Mouse (Mus musculus): Measurements from ENCODE around the gene Dusp14. TPM values are rescaled to one million over a fixed set of nuclear protein-coding genes. Genes with fewer than 3 reads are reported as not detected.

Dusp14 gene
- polyA plus RNA-seq, 1 experiment from 2014 or later = 7.9 TPM

DNA sequence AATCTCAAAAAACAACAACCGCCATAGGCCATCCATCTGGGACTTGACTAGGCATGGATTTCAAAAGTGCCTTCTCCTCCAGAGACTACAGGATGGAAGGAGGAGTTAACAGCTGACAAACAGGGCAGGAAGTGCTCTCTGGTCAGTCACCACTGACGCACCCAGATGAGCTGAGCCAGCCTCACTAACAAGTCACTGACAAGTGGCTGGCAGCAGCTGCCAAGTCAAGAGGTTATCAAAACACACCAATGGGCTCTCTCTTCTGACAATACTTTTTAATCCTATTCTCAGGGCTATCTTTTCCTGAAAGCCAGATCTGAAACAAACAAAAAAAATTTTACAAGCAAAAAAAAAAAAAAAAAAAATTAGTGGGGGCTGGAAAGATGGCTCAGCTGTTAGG, 6.3 kb downstream of the Dusp14 start:
- DNase-seq (ENCODE audit: low spot score) (no peak), ATAC-seq (ENCODE audit: insufficient number of reproducible peaks, low FRiP score, low TSS enrichment, low read depth) (no peak)
- Histone ChIP-seq H3K27me3 (ENCODE audit: control insufficient read depth, insufficient read depth, low read length) (peaks cover 18% of the 10 kb centered on the region), H3K4me3 (ENCODE audit: low read depth, low read length) (no peak overlapping the region), H3K9me3 (ENCODE audit: control insufficient read depth, low read length) (no peaks in the 10 kb centered on the region), H3K36me3 (ENCODE audit: control insufficient read depth, insufficient read depth, low read length) (no peaks in the 10 kb centered on the region), H3K9ac (ENCODE audit: low read length) (no peak overlapping the region), H3K4me2 (ENCODE audit: low read depth, severe bottlenecking) (no peak overlapping the region), H3K27ac (replicated peaks; ENCODE audit: low read depth, low read length) (no peak overlapping the region), H3K4me1 (ENCODE audit: control insufficient read depth, insufficient read depth, low read length) (peaks cover 5% of the 10 kb centered on the region)
- WGBS = 43% methylated on average over 2 of the region's 2 CpGs

DNA sequence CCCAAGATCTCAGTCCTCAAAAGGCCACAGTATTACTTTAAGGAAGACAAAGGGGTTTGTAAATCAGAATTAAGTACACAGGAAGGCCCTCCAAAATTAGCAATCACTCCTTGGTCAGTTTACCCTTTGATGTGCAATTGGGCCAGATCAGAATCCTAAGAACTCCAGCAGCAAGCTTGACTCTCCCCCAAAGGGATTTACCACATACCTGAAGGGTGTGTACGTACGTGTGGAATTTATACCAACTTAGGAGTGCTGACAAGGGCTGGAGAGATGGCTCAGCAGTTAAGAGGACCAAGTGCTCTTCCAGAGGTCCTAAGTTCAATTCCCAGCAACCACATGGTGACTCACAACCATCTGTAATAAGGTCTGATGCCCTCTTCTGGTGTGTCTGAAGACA, 7.2 kb downstream of the Dusp14 start:
- no peaks in the 10 kb centered on the region for H3K9me3 ChIP-seq (ENCODE audit: control insufficient read depth, low read length)
- H3K4me2 ChIP-seq (ENCODE audit: low read depth, severe bottlenecking) = no peak overlapping the region
- H3K36me3 ChIP-seq (ENCODE audit: control insufficient read depth, insufficient read depth, low read length) = no peaks in the 10 kb centered on the region
- no peak for DNase-seq (ENCODE audit: low spot score)
- WGBS = 79% methylated on average over 2 of the region's 2 CpGs
- H3K4me1 ChIP-seq (ENCODE audit: control insufficient read depth, insufficient read depth, low read length) = peaks cover 1% of the 10 kb centered on the region; the same call in 1 of the 2 replicates
- no peak for ATAC-seq (ENCODE audit: insufficient number of reproducible peaks, low FRiP score, low TSS enrichment, low read depth)
- H3K27me3 ChIP-seq (ENCODE audit: control insufficient read depth, insufficient read depth, low read length) = peaks cover 13% of the 10 kb centered on the region
- no peak overlapping the region for H3K27ac ChIP-seq (replicated peaks; ENCODE audit: low read depth, low read length)
- no peak overlapping the region for H3K4me3 ChIP-seq (ENCODE audit: low read depth, low read length)
- H3K9ac ChIP-seq (ENCODE audit: low read length) = no peak overlapping the region

DNA sequence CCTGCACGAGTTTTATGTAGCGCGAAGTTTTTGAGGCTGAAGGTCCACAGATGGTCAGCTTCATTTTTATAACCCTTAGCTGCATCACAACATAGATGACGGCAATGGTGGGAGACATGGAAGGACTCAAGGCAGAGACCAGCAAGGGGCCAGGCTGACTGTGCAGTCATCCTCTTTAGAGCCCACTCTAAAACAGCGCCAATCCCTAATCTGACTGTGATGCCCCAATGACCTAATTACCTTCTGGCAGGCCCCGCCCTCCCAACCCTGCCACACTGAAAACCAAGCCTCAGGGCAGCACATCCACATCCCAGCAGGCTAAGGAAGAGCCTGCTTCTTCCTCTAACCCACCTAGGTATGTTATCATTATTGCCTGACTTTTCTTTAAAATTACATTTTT, 8.4 kb downstream of the Dusp14 start:
- H3K27me3 ChIP-seq (ENCODE audit: control insufficient read depth, insufficient read depth, low read length) = peaks cover 3% of the 10 kb centered on the region
- no peaks in the 10 kb centered on the region for H3K9me3 ChIP-seq (ENCODE audit: control insufficient read depth, low read length)
- H3K4me2 ChIP-seq (ENCODE audit: low read depth, severe bottlenecking) = no peak overlapping the region
- H3K4me3 ChIP-seq (ENCODE audit: low read depth, low read length) = no peak overlapping the region
- no peaks in the 10 kb centered on the region for H3K4me1 ChIP-seq (ENCODE audit: control insufficient read depth, insufficient read depth, low read length)
- no peak overlapping the region for H3K27ac ChIP-seq (replicated peaks; ENCODE audit: low read depth, low read length)
- no peak for DNase-seq (ENCODE audit: low spot score)
- WGBS = 77% methylated on average over 6 of the region's 6 CpGs
- H3K9ac ChIP-seq (ENCODE audit: low read length) = no peak overlapping the region
- H3K36me3 ChIP-seq (ENCODE audit: control insufficient read depth, insufficient read depth, low read length) = no peaks in the 10 kb centered on the region
- ATAC-seq (ENCODE audit: insufficient number of reproducible peaks, low FRiP score, low TSS enrichment, low read depth) = no peak

DNA sequence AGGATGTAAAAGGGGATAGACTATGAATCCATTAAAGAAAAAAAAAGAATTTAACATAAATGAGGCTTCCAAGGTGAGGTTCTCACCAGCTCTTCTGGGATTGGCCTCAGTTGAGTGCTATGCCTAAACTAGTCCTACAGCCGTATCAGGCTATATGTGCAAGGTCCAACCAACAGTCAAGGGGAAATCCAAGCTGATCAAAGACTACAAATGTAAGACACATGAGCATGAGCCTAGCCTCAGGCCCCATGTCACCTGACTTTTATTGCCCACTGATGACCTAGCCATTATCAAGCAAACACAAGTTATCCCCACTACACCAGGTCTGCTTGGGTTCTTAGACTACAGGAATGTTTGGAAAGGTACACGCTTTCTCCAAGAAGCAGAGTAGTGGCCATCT, 9.3 kb downstream of the Dusp14 start:
- no peak for DNase-seq (ENCODE audit: low spot score)
- Histone ChIP-seq H3K36me3 (ENCODE audit: control insufficient read depth, insufficient read depth, low read length) (no peaks in the 10 kb centered on the region), H3K9me3 (ENCODE audit: control insufficient read depth, low read length) (no peaks in the 10 kb centered on the region), H3K4me2 (ENCODE audit: low read depth, severe bottlenecking) (no peak overlapping the region), H3K27me3 (ENCODE audit: control insufficient read depth, insufficient read depth, low read length) (no peaks in the 10 kb centered on the region), H3K4me3 (ENCODE audit: low read depth, low read length) (no peak overlapping the region), H3K27ac (replicated peaks; ENCODE audit: low read depth, low read length) (no peak overlapping the region), H3K9ac (ENCODE audit: low read length) (no peak overlapping the region), H3K4me1 (ENCODE audit: control insufficient read depth, insufficient read depth, low read length) (no peaks in the 10 kb centered on the region)
- 91% methylated on average over 2 of the region's 2 CpGs for WGBS
- ATAC-seq (ENCODE audit: insufficient number of reproducible peaks, low FRiP score, low TSS enrichment, low read depth) = no peak

DNA sequence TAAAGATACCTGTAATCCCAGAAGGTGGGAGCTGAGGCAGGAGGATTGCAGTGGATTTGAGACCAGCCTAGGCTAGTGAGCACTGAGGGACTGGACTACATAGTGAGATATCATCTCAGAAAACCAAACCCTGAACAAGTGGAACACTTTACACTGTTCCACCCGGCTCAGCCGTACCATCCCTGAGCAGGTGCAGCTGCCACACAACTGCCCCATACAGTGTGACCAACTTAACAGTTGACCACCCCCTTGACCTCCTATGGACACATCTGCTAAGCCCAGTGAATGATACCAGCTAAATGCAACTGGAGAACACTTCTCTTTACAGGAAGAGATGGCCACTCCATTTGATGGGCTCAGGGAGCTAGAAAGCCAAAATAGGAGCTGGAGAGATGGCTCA, 11.6 kb downstream of the Dusp14 start:
- Histone ChIP-seq H3K27me3 (ENCODE audit: control insufficient read depth, insufficient read depth, low read length) (no peaks in the 10 kb centered on the region), H3K4me3 (ENCODE audit: low read depth, low read length) (no peak overlapping the region), H3K9me3 (ENCODE audit: control insufficient read depth, low read length) (no peaks in the 10 kb centered on the region), H3K27ac (replicated peaks; ENCODE audit: low read depth, low read length) (no peak overlapping the region), H3K9ac (ENCODE audit: low read length) (no peak overlapping the region), H3K4me1 (ENCODE audit: control insufficient read depth, insufficient read depth, low read length) (no peaks in the 10 kb centered on the region), H3K4me2 (ENCODE audit: low read depth, severe bottlenecking) (no peak overlapping the region), H3K36me3 (ENCODE audit: control insufficient read depth, insufficient read depth, low read length) (no peaks in the 10 kb centered on the region)
- DNase-seq (ENCODE audit: low spot score) = no peak
- ATAC-seq (ENCODE audit: insufficient number of reproducible peaks, low FRiP score, low TSS enrichment, low read depth) = no peak
- WGBS = 98% methylated on average over 2 of the region's 2 CpGs

DNA sequence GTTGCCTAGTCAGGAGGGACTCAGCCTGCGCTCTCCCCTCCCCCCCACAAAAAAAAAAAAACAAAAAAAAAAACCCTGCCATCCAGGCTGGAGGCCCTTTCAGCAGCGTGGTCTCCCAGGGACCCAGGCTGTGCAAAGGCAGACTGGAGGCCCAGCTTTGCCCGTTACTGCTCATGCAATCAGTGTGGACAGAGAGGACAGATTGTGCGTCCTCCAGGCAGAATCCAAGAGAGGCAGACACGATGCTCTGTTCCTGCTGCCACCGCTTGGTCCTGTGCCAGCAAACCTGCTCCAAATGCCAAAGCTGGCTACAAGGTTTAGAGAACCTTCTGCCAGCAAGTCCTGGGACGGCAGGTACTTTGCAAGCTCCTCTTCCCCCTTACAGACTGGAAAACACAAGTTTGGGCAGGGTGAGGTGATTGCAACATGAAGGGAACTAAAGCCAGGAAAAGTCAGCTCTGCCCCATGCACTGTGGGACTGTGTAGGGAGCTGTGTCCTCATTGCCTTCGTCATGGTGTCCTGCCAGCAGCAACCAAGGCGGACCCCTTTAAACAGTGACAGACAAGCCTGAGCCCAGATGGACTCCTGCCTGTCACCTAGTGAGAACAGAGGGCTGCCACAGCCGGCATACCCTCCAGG, 15.4 kb downstream of the Dusp14 start:
- no peak overlapping the region for H3K27ac ChIP-seq (replicated peaks; ENCODE audit: low read depth, low read length)

DNA sequence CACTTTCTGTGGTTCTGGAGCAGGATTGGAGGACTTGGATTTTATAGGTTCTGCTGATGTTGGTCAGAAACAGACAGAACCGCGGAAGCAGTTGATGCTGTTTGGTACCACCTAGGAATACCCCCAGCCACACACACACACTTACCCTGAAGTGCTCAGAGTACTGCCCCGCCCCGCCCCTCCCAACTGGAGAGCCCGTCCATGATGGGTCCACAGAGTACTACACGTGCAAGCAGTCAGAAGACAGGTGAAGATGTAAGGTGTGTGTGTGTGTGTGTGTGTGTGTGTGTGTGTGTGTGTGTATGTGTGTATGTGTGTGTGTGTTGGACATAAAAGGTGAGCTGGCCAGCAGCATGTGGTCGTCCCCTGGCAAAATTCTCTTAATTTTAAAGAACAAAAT, 16.0 kb downstream of the Dusp14 start:
- no peaks in the 10 kb centered on the region for H3K4me1 ChIP-seq (ENCODE audit: control insufficient read depth, insufficient read depth, low read length)
- DNase-seq (ENCODE audit: low spot score) = no peak
- H3K4me2 ChIP-seq (ENCODE audit: low read depth, severe bottlenecking) = no peak overlapping the region
- H3K27ac ChIP-seq (replicated peaks; ENCODE audit: low read depth, low read length) = no peak overlapping the region
- ATAC-seq (ENCODE audit: insufficient number of reproducible peaks, low FRiP score, low TSS enrichment, low read depth) = no peak
- H3K9ac ChIP-seq (ENCODE audit: low read length) = no peak overlapping the region
- no peaks in the 10 kb centered on the region for H3K36me3 ChIP-seq (ENCODE audit: control insufficient read depth, insufficient read depth, low read length)
- H3K27me3 ChIP-seq (ENCODE audit: control insufficient read depth, insufficient read depth, low read length) = no peaks in the 10 kb centered on the region
- 90% methylated on average over 7 of the region's 7 CpGs for WGBS
- no peak overlapping the region for H3K4me3 ChIP-seq (ENCODE audit: low read depth, low read length)
- no peaks in the 10 kb centered on the region for H3K9me3 ChIP-seq (ENCODE audit: control insufficient read depth, low read length)

More for the DNA sequence above, 15.4 kb downstream of the Dusp14 start:
- no peak overlapping the region for H3K9ac ChIP-seq (ENCODE audit: low read length)
- H3K4me1 ChIP-seq (ENCODE audit: control insufficient read depth, insufficient read depth, low read length) = no peaks in the 10 kb centered on the region
- ATAC-seq (ENCODE audit: insufficient number of reproducible peaks, low FRiP score, low TSS enrichment, low read depth) (no peak), DNase-seq (ENCODE audit: low spot score) (no peak)
- no peak overlapping the region for H3K4me3 ChIP-seq (ENCODE audit: low read depth, low read length)
- H3K4me2 ChIP-seq (ENCODE audit: low read depth, severe bottlenecking) = no peak overlapping the region
- 76% methylated on average over 10 of the region's 10 CpGs for WGBS
- no peaks in the 10 kb centered on the region for H3K9me3 ChIP-seq (ENCODE audit: control insufficient read depth, low read length)
- no peaks in the 10 kb centered on the region for H3K36me3 ChIP-seq (ENCODE audit: control insufficient read depth, insufficient read depth, low read length)
- no peaks in the 10 kb centered on the region for H3K27me3 ChIP-seq (ENCODE audit: control insufficient read depth, insufficient read depth, low read length)

DNA sequence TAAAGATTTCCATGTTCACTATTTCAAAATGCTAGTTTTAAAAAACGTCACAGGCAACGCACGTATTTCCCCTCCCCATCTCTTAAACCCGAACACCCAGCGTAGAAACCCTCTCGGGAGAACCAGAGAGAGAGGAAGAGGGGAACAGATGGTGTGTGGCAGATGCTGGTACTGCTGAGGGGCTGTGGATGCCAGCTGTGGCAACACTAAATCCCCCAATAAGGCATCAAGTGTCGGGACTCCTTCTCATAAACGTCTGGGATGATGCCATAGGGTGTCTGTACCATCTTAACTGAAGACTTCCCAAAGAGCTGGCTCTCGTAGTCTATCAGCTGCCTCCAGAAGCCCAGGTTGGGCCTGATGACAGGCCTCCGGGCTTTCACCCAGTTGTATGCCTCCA, 20.6 kb downstream of the Dusp14 start:
- Histone ChIP-seq H3K36me3 (ENCODE audit: control insufficient read depth, insufficient read depth, low read length) (no peaks in the 10 kb centered on the region), H3K9me3 (ENCODE audit: control insufficient read depth, low read length) (no peaks in the 10 kb centered on the region), H3K9ac (ENCODE audit: low read length) (no peak overlapping the region), H3K4me3 (ENCODE audit: low read depth, low read length) (no peak overlapping the region), H3K27me3 (ENCODE audit: control insufficient read depth, insufficient read depth, low read length) (no peaks in the 10 kb centered on the region), H3K27ac (replicated peaks; ENCODE audit: low read depth, low read length) (no peak overlapping the region), H3K4me1 (ENCODE audit: control insufficient read depth, insufficient read depth, low read length) (peaks cover under 1% of the 10 kb centered on the region), H3K4me2 (ENCODE audit: low read depth, severe bottlenecking) (no peak overlapping the region)
- no peak for ATAC-seq (ENCODE audit: insufficient number of reproducible peaks, low FRiP score, low TSS enrichment, low read depth)
- 74% methylated on average over 10 of the region's 10 CpGs for WGBS
- no peak for DNase-seq (ENCODE audit: low spot score)

DNA sequence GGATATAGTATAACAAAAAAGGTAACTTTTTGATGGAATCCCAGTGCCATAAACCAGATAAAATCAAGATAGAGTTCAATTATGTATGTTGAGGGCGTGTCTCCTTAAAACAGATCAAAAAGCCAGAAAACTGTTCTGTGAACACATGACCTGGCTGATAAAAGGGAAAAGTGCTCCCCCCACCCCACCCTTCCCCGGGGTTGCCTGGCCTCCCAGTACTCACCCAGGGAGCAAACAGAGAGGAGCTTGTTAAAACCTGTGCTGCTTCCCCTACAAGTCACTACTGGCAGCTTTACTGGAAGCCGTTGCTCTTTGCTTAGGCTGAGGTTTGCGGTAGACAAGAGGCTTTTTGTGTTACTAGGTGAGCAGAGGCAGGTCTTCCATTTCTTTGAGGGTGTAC, 21.8 kb downstream of the Dusp14 start:
- H3K4me3 ChIP-seq (ENCODE audit: low read depth, low read length) = no peak overlapping the region
- no peak for ATAC-seq (ENCODE audit: insufficient number of reproducible peaks, low FRiP score, low TSS enrichment, low read depth)
- no peaks in the 10 kb centered on the region for H3K9me3 ChIP-seq (ENCODE audit: control insufficient read depth, low read length)
- peaks cover 4% of the 10 kb centered on the region for H3K4me1 ChIP-seq (ENCODE audit: control insufficient read depth, insufficient read depth, low read length)
- no peak overlapping the region for H3K4me2 ChIP-seq (ENCODE audit: low read depth, severe bottlenecking)
- H3K36me3 ChIP-seq (ENCODE audit: control insufficient read depth, insufficient read depth, low read length) = no peaks in the 10 kb centered on the region
- no peaks in the 10 kb centered on the region for H3K27me3 ChIP-seq (ENCODE audit: control insufficient read depth, insufficient read depth, low read length)
- no peak overlapping the region for H3K9ac ChIP-seq (ENCODE audit: low read length)
- WGBS = 58% methylated on average over 4 of the region's 4 CpGs
- no peak for DNase-seq (ENCODE audit: low spot score)
- H3K27ac ChIP-seq (replicated peaks; ENCODE audit: low read depth, low read length) = no peak overlapping the region
